Mouse (Mus musculus) granulocyte monocyte progenitor cell, adult 5-6 weeks (primary cell): ENCODE data around the gene Tmco1. TPM values are rescaled to one million over a fixed set of nuclear protein-coding genes. Genes with fewer than 3 reads are reported as not detected.

Source experiments
- ATAC-seq: replicated peaks from 2 replicates; pipeline ENCODE4 v1.8.0; 2016; ENCODE audit warnings: mild to moderate bottlenecking, moderate TSS enrichment, inconsistent platforms; ENCODE audit not compliant: poor library complexity, severe bottlenecking
- total RNA-seq, 2 experiments: library from RNA; stranded (forward) in 1 of 2; stranded (reverse) in 1 of 2; fragments of 200-712, 200-1000 nt in 1 of 2; fragments of >200 nt in 1 of 2; fragmentation: Nextera tagmentation in 1 of 2; gene quantifications; 2 replicates each; pipeline ENCODE4 v1.2.3; 2014 to 2017

Tmco1 gene
- total RNA-seq, 2 experiments from 2014 or later: 127 to 172 TPM

- no peak for ATAC-seq
Measured at GRCm38 (mm10) chr1:167282768-167283167, 25.4 kb upstream of the Tmco1 start.

GRCm38 (mm10) chr1:167283441-167284257 is 24.5 kb upstream of the Tmco1 start:
- ATAC-seq: peak; percentile 26

- ATAC-seq: peak; percentile 13
Measured at GRCm38 (mm10) chr1:167284258-167284836, 23.8 kb upstream of the Tmco1 start.

- ATAC-seq: peak; percentile 49
Measured at GRCm38 (mm10) chr1:167284837-167285319, 23.3 kb upstream of the Tmco1 start.

- ATAC-seq: no peak
Measured at GRCm38 (mm10) chr1:167285320-167285355, 23.0 kb upstream of the Tmco1 start, which contains the start of gene Uck2. Gene Uck2 (minus strand): TSS chr1:167285320.

GRCm38 (mm10) chr1:167285356-167285755 is 22.8 kb upstream of the Tmco1 start:
- ATAC-seq: no peak

- ATAC-seq: no peak
Measured at GRCm38 (mm10) chr1:167287156-167287555, 21.0 kb upstream of the Tmco1 start.

GRCm38 (mm10) chr1:167288665-167289538 is 19.3 kb upstream of the Tmco1 start:
- ATAC-seq: peak; percentile 47

GRCm38 (mm10) chr1:167289567-167290262 is 18.5 kb upstream of the Tmco1 start:
- ATAC-seq: 0 out of 2 replicates have a peak, but pooled peaks have one; percentile 12

- no peak for ATAC-seq
Measured at GRCm38 (mm10) chr1:167290263-167290592, 17.9 kb upstream of the Tmco1 start.

GRCm38 (mm10) chr1:167291610-167292009 is 16.6 kb upstream of the Tmco1 start:
- ATAC-seq: no peak

GRCm38 (mm10) chr1:167292447-167292846 is 15.7 kb upstream of the Tmco1 start:
- no peak for ATAC-seq

- ATAC-seq: no peak
Measured at GRCm38 (mm10) chr1:167295679-167296402, 12.3 kb upstream of the Tmco1 start.

GRCm38 (mm10) chr1:167300122-167300521 is 8.1 kb upstream of the Tmco1 start:
- ATAC-seq: peak; percentile 70

GRCm38 (mm10) chr1:167305501-167306137 is 2.6 kb upstream of the Tmco1 start:
- ATAC-seq: no peak

GRCm38 (mm10) chr1:167306451-167307240 is 1.5 kb upstream of the Tmco1 start:
- peak; percentile 70 for ATAC-seq

GRCm38 (mm10) chr1:167307674-167308073 is 504 bp upstream of the Tmco1 start:
- no peak for ATAC-seq

- ATAC-seq: no peak
Measured at GRCm38 (mm10) chr1:167312367-167312766, 4.2 kb downstream of the Tmco1 start.

- ATAC-seq: no peak
Measured at GRCm38 (mm10) chr1:167313220-167313619, 5.0 kb downstream of the Tmco1 start.
